Mouse (Mus musculus): ENCODE measurements around the gene Bmp4. TPM values are rescaled to one million over a fixed set of nuclear protein-coding genes. Genes with fewer than 3 reads are reported as not detected.

The Bmp4 gene
- polyA plus RNA-seq (2012; rRNA removed) = 5.0 and 12.2 TPM in 2 replicates

DNA sequence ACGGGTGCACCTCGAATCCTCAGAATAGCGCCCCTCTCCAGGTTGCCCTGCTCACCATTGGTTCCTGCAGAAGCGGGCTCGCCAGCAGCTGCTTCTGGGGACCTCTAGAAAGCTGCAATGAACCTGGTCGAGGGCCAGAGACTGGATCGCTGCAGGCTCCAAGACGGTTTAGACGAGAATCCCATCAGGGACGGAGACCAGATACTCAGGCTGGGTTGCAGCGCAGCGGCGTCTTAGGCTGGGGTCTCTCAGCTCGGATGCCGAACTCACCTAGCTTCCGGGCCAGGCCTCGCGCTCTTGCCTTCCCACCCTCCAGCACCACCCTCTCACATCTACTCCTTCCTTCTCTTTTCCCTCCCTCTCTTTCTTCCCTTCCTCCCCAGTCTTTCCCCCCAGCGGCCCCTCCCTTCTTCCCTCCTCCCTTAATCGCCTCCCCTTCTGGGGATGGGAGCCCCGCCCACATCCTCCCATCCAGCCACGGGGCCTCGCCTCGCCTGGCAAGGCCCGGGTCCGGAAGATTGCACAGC, at the start of gene Bmp4:
Bmp4 (minus strand) TSS at position 421 of the 527 bp plus-strand sequence.
- no peaks in the 10 kb centered on the region for H3K4me1 ChIP-seq (replicated peaks; ENCODE audit: control insufficient read depth, insufficient read depth, low read length)
- 6% methylated on average over 26 of the region's 26 CpGs for WGBS
- no peak within 1 kb of the TSS for H3K4me3 ChIP-seq (ENCODE audit: control insufficient read depth, insufficient read depth, low read length)
- no peak for TF ChIP-seq CTCF (IDR thresholded peaks at IDR 0.05; ENCODE audit: borderline replicate concordance, control insufficient read depth, extremely low read depth, insufficient read depth, low read length, poor library complexity)
- no peak for TF ChIP-seq POLR2A (IDR thresholded peaks at IDR 0.05; ENCODE audit: control insufficient read depth, extremely low read depth, insufficient read depth, low read length, poor library complexity)
- DNase-seq = no peak
- H3K36me3 ChIP-seq (ENCODE audit: control insufficient read depth, insufficient read depth, low read length) = no peaks in the 10 kb centered on the region
- H3K27ac ChIP-seq (ENCODE audit: control insufficient read depth, insufficient read depth, low read length) = no peak within 1 kb of the TSS
- H3K27me3 ChIP-seq (ENCODE audit: control insufficient read depth, insufficient read depth, low read length) = peaks cover 4% of the 10 kb centered on the region

DNA sequence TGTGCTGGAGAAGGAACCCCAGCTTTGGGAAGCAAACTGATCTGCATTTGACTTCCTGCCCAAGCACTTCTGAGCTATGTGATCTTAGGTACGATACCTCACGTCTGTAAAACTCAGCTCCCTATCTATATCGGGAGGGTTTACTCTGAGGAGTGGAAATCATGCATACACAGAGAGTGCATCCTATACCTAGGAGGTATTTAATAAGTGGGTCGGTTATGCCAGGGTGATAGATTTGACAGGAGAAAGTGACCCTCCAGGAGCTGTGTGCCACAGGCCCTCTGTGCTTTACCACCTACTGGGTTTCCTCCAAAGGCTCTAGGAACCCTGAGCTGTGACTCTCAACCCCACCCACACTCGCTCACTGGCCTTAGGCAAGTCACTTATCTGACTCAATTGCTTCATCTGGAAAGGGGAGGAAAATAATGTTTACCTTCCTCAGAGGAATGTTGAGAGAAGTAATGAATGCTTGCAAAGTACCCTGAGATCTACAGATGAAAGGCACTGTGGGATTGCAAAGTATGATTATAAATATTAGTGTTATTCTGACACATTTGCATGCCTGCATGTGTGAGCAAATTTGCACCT, 49.1 kb upstream of the Bmp4 start:
- H3K27me3 ChIP-seq (ENCODE audit: control insufficient read depth, insufficient read depth, low read length) = no peaks in the 10 kb centered on the region
- H3K4me1 ChIP-seq (replicated peaks; ENCODE audit: control insufficient read depth, insufficient read depth, low read length) = no peaks in the 10 kb centered on the region
- no peaks in the 10 kb centered on the region for H3K36me3 ChIP-seq (ENCODE audit: control insufficient read depth, insufficient read depth, low read length)
- no peak for TF ChIP-seq POLR2A (IDR thresholded peaks at IDR 0.05; ENCODE audit: control insufficient read depth, extremely low read depth, insufficient read depth, low read length, poor library complexity)
- TF ChIP-seq CTCF (IDR thresholded peaks at IDR 0.05; ENCODE audit: borderline replicate concordance, control insufficient read depth, extremely low read depth, insufficient read depth, low read length, poor library complexity) = no peak
- WGBS = 90% methylated on average over 5 of the region's 5 CpGs
- no peak overlapping the region for H3K27ac ChIP-seq (ENCODE audit: control insufficient read depth, insufficient read depth, low read length)
- no peak for DNase-seq
- H3K4me3 ChIP-seq (ENCODE audit: control insufficient read depth, insufficient read depth, low read length) = no peak overlapping the region

DNA sequence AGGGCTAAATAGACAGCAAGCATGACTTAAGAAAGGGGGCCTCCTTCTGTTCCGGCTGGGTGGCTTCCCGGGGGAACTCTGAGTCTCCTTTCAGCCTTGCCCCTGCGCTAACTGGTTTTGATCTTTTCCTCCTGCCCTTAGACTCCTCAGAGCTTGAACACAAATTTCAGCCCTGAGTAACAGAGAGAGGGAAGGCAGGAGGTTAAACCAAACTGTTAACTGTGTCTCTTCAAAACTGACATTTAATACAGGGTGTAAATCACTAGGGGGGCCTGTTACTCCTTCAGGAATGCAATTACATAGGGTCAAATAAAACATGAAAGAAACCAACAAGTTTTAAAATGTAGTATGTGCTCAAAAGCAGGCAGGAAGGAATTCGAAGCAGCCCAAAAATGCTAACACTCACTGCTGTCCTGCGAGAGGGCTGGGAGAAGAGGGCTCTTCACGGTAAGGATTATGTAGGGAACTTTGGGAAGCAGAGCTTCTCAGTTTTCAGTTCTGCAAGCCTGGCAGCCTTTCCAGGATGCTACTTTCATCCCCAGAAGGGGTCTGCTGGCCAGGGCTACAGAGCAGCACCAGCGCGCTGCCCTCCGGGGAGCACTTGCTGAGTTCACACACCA, 46.1 kb upstream of the Bmp4 start:
- H3K27ac ChIP-seq (ENCODE audit: control insufficient read depth, insufficient read depth, low read length) = no peak overlapping the region
- no peak for TF ChIP-seq CTCF (IDR thresholded peaks at IDR 0.05; ENCODE audit: borderline replicate concordance, control insufficient read depth, extremely low read depth, insufficient read depth, low read length, poor library complexity)
- no peak for TF ChIP-seq POLR2A (IDR thresholded peaks at IDR 0.05; ENCODE audit: control insufficient read depth, extremely low read depth, insufficient read depth, low read length, poor library complexity)
- 55% methylated on average over 9 of the region's 9 CpGs for WGBS
- H3K4me1 ChIP-seq (replicated peaks; ENCODE audit: control insufficient read depth, insufficient read depth, low read length) = no peaks in the 10 kb centered on the region
- H3K36me3 ChIP-seq (ENCODE audit: control insufficient read depth, insufficient read depth, low read length) = no peaks in the 10 kb centered on the region
- no peak overlapping the region for H3K4me3 ChIP-seq (ENCODE audit: control insufficient read depth, insufficient read depth, low read length)
- DNase-seq = no peak
- H3K27me3 ChIP-seq (ENCODE audit: control insufficient read depth, insufficient read depth, low read length) = no peaks in the 10 kb centered on the region

DNA sequence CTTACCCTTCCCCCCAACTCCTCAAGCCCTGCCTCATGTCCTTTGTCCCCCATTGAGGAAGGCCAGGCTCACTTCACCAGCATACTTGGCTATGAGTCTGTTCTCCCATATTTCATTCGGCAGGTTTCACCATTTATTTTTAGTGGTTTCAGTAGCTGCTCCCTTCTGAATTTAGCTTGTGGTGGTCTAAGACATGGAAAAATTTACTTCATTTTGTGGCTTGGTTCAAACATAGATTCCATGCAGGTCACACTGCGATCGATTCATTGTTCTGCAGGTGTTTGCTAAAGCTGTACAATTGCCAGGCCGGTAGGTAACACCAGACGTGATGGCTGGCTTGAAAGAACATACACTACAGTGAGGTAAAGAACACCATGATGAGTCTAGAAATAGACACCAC, 39.8 kb upstream of the Bmp4 start:
- no peaks in the 10 kb centered on the region for H3K4me1 ChIP-seq (replicated peaks; ENCODE audit: control insufficient read depth, insufficient read depth, low read length)
- TF ChIP-seq CTCF (IDR thresholded peaks at IDR 0.05; ENCODE audit: borderline replicate concordance, control insufficient read depth, extremely low read depth, insufficient read depth, low read length, poor library complexity) (no peak), POLR2A (IDR thresholded peaks at IDR 0.05; ENCODE audit: control insufficient read depth, extremely low read depth, insufficient read depth, low read length, poor library complexity) (no peak)
- 94% methylated on average over 5 of the region's 5 CpGs for WGBS
- H3K27me3 ChIP-seq (ENCODE audit: control insufficient read depth, insufficient read depth, low read length) = no peaks in the 10 kb centered on the region
- no peak overlapping the region for H3K27ac ChIP-seq (ENCODE audit: control insufficient read depth, insufficient read depth, low read length)
- DNase-seq = no peak
- no peaks in the 10 kb centered on the region for H3K36me3 ChIP-seq (ENCODE audit: control insufficient read depth, insufficient read depth, low read length)
- H3K4me3 ChIP-seq (ENCODE audit: control insufficient read depth, insufficient read depth, low read length) = no peak overlapping the region

DNA sequence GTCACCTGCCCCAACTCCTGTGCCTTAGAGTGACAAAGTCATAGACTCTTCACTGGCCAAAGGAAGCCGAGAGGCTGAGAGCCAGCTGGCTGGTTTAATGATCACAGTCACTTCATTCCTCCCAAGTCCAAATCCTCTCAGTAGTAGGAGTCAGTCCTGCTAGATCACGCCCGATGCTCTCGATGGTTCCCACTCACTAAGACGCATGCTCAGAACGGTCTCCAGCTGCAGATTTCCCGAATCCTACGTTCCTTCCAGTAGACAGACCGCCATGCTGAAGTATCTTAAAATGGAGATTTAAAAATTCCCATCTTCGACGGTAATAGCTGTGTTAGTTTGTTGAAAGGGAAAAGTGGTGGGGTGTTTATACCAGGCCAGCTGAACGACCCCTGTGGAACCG, 36.8 kb upstream of the Bmp4 start:
- 96% methylated on average over 13 of the region's 13 CpGs for WGBS
- TF ChIP-seq POLR2A (IDR thresholded peaks at IDR 0.05; ENCODE audit: control insufficient read depth, extremely low read depth, insufficient read depth, low read length, poor library complexity) (no peak), CTCF (IDR thresholded peaks at IDR 0.05; ENCODE audit: borderline replicate concordance, control insufficient read depth, extremely low read depth, insufficient read depth, low read length, poor library complexity) (no peak)
- Histone ChIP-seq H3K4me1 (replicated peaks; ENCODE audit: control insufficient read depth, insufficient read depth, low read length) (no peaks in the 10 kb centered on the region), H3K36me3 (ENCODE audit: control insufficient read depth, insufficient read depth, low read length) (no peaks in the 10 kb centered on the region), H3K4me3 (ENCODE audit: control insufficient read depth, insufficient read depth, low read length) (no peak overlapping the region), H3K27ac (ENCODE audit: control insufficient read depth, insufficient read depth, low read length) (no peak overlapping the region), H3K27me3 (ENCODE audit: control insufficient read depth, insufficient read depth, low read length) (no peaks in the 10 kb centered on the region)
- no peak for DNase-seq

DNA sequence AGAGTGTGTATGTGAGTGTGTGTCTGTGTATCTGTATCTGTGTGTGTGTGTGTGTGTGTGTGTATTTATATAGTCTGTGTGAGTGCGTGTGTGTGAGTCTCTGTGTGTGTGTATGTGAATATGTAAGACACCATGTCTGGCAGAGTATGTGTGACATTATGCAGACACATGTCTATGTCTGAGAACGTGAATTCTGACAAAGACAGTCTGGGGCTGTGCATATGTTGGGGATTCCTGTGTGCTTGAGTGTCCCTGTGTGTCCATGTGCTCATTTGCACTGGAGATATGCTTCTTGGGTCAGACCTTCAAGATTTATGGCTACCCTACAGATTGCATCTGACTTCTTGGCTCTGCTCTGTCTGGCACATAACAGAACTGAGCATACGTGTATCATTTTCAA, 31.4 kb upstream of the Bmp4 start:
- Histone ChIP-seq H3K4me3 (ENCODE audit: control insufficient read depth, insufficient read depth, low read length) (no peak overlapping the region), H3K36me3 (ENCODE audit: control insufficient read depth, insufficient read depth, low read length) (no peaks in the 10 kb centered on the region), H3K4me1 (replicated peaks; ENCODE audit: control insufficient read depth, insufficient read depth, low read length) (no peaks in the 10 kb centered on the region), H3K27ac (ENCODE audit: control insufficient read depth, insufficient read depth, low read length) (no peak overlapping the region), H3K27me3 (ENCODE audit: control insufficient read depth, insufficient read depth, low read length) (no peaks in the 10 kb centered on the region)
- no peak for DNase-seq
- no peak for TF ChIP-seq POLR2A (IDR thresholded peaks at IDR 0.05; ENCODE audit: control insufficient read depth, extremely low read depth, insufficient read depth, low read length, poor library complexity)
- TF ChIP-seq CTCF (IDR thresholded peaks at IDR 0.05; ENCODE audit: borderline replicate concordance, control insufficient read depth, extremely low read depth, insufficient read depth, low read length, poor library complexity) = no peak
- 91% methylated on average over 3 of the region's 3 CpGs for WGBS
